Comparison of ENCODE assay signal across 8 mouse cellular contexts in the genomic region with DNA sequence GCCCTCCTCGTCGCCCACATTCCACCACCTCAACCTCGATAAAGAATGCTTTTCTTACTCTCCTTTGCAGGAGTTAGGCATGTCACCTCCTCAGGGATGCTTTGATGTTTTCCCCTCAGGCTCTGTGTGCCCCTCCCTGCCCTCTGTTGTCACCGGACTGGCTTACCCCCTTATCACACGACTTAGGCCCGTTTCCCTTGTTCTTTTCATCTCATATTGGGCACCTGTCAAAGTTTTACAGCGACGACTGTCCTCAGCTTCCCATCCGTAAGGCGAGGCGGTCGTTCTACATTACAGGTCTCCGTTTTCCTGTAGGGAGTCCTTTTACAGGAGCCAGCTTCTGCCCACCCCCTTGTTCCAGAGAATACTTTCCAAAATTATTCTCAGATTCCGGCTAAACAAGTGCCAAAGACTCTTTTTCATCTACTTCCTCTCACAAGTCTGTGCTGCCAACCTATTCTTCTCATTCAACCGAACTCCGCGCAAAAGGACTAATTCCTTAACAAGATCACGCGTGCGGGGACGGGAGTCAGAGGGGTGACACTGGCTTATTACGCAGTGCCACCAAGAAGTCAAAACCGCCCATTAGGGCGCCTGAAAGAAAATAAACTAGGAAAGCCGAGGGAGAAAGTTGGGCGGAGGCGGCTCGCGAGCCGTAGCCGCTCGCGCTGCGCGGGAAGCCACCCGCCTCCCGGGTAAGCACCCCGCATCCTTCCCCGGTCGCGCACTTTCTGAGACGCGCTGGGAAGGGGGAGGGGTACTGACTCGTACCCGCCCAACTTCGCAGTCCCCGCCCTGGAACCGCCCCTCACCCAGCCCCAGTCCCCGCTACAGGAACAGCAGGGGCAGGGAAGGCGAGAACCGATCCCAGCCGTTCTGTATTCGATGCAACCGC. TPM values are rescaled to one million over a fixed set of nuclear protein-coding genes. Genes with fewer than 3 reads are reported as not detected.
DNase-seq lines count a peak whose midpoint lies in the region; ATAC-seq and TF ChIP-seq lines count a peak whose summit lies in the region.

No protein-coding gene starts in this region.

- peaks cover 8% of the 10 kb centered on the region for H3K4me1 ChIP-seq in kidney, embryonic 14.5 days (ENCODE audit: control insufficient read depth, insufficient read depth, low read length)
- H3K4me1 ChIP-seq in midbrain, embryonic 14.5 days (ENCODE audit: control insufficient read depth, insufficient read depth, low read length) = peaks cover 20% of the 10 kb centered on the region; the same call in 1 of the 2 replicates

- H3K9ac ChIP-seq in kidney, embryonic 14.5 days (ENCODE audit: low read depth, low read length) = peak overlapping the region; percentile 59
- peak overlapping the region; percentile 49 for H3K9ac ChIP-seq in midbrain, embryonic 14.5 days (replicated peaks; ENCODE audit: low read length)

- no peak for DNase-seq in layer of hippocampus, adult 2 months (ENCODE audit: low spot score in 2 of 2)
- DNase-seq in layer of hippocampus, postnatal 14 days (ENCODE audit: low spot score in 2 of 2) = no peak
- DNase-seq in MEL-GATA-1-ER (ENCODE audit: extremely low read depth, low read depth) = peak; percentile 58
- DNase-seq in midbrain, embryonic 14.5 days = peak; percentile 86
- DNase-seq in left cerebral cortex, postnatal 25 days (ENCODE audit: low spot score in 2 of 2) = no peak
- DNase-seq in gastrocnemius, postnatal 14 days = no peak

- intact Hi-C loops in left cerebral cortex, postnatal 25 days (cut with DNase I) = loop anchor here (5.0 kb wide), 1 partner anchor 64 kb away; no protein-coding TSS in a partner anchor
- intact Hi-C loops in gastrocnemius, postnatal 14 days (cut with DNase I; ENCODE audit: low total_unique reads) = loop anchor here (10.0 kb wide), 1 partner anchor 72 kb away; no protein-coding TSS in a partner anchor

- 0 out of 2 replicates have a peak, but pooled peaks cover 2% of the 10 kb centered on the region for H3K36me3 ChIP-seq in kidney, embryonic 14.5 days (ENCODE audit: control insufficient read depth, insufficient read depth, low read length)
- no peaks in the 10 kb centered on the region for H3K36me3 ChIP-seq in midbrain, embryonic 14.5 days (ENCODE audit: control insufficient read depth, insufficient read depth, low read length)

- peaks cover 24% of the 10 kb centered on the region for H3K27me3 ChIP-seq in kidney, embryonic 14.5 days (ENCODE audit: control insufficient read depth, insufficient read depth, low read length)
- H3K27me3 ChIP-seq in midbrain, embryonic 14.5 days (ENCODE audit: control insufficient read depth, insufficient read depth, low read length) = peaks cover 47% of the 10 kb centered on the region

- H3K4me2 ChIP-seq in kidney, embryonic 14.5 days (replicated peaks; ENCODE audit: low read depth, low read length) = peak overlapping the region; percentile 83
- H3K4me2 ChIP-seq in midbrain, embryonic 14.5 days (ENCODE audit: low read length) = peak overlapping the region; percentile 58

- 1% methylated on average over 54 of the region's 54 CpGs for WGBS in kidney, embryonic 14.5 days
- WGBS in midbrain, embryonic 14.5 days = under 1% methylated on average over 52 of the region's 54 CpGs

- peak; percentile 75 for ATAC-seq in erythroblast, adult 5-6 weeks (replicated peaks; ENCODE audit: low FRiP score, poor library complexity, severe bottlenecking)
- peak; percentile 89 for ATAC-seq in kidney, embryonic 14.5 days (ENCODE audit: low FRiP score, low TSS enrichment)
- peak; percentile 87 for ATAC-seq in midbrain, embryonic 14.5 days (ENCODE audit: low FRiP score, low TSS enrichment)

- H3K27ac ChIP-seq in layer of hippocampus, adult 2 months = peak overlapping the region; percentile 93
- H3K27ac ChIP-seq in kidney, embryonic 14.5 days (ENCODE audit: low read depth, low read length) = peak overlapping the region; percentile 72
- peak overlapping the region; percentile 70 for H3K27ac ChIP-seq in midbrain, embryonic 14.5 days (replicated peaks; ENCODE audit: low read depth, low read length)

- no peak for TF ChIP-seq CTCF in layer of hippocampus, adult 2 months (conservative IDR thresholded peaks at IDR 0.05)

- peak overlapping the region; percentile 87 for H3K4me3 ChIP-seq in layer of hippocampus, adult 2 months
- H3K4me3 ChIP-seq in kidney, embryonic 14.5 days (ENCODE audit: low read length) = peak overlapping the region; percentile 56
- H3K4me3 ChIP-seq in midbrain, embryonic 14.5 days (replicated peaks; ENCODE audit: low read depth, low read length) = peak overlapping the region; percentile 54

- H3K9me3 ChIP-seq in kidney, embryonic 14.5 days (ENCODE audit: control insufficient read depth, low read length) = no peaks in the 10 kb centered on the region
- H3K9me3 ChIP-seq in midbrain, embryonic 14.5 days (ENCODE audit: control insufficient read depth, low read length) = no peaks in the 10 kb centered on the region

RNA-seq across cellular contexts. Expression of a gene that starts 0.7 kb away (rescaled TPM):
- total RNA-seq in layer of hippocampus, adult 2 months (2021) = 100 to 1,000 TPM; 114 to 117 TPM
- total RNA-seq in layer of hippocampus, postnatal 14 days (2021) = 100 to 1,000 TPM; 109 to 128 TPM
- total RNA-seq in erythroblast, adult 5-6 weeks (2015; ENCODE audit: low replicate concordance) = 0.42 and 4.4 TPM in 2 replicates
- total RNA-seq in erythroblast, adult 5-6 weeks (2017; ENCODE audit: low replicate concordance) = 0.68 and 1.8 TPM in 2 replicates
- polyA plus RNA-seq in kidney, embryonic 14.5 days (2014; fragmentation: Nextera tagmentation; extraction: Ambion mirVana) = 5.4 and 7.7 TPM in 2 replicates
- 5.1 and 5.3 TPM in 2 replicates for polyA plus RNA-seq in midbrain, embryonic 14.5 days (2014; fragmentation: Nextera tagmentation; extraction: Ambion mirVana)
- 10 to 100 TPM; 61.3 to 67.4 TPM for total RNA-seq in left cerebral cortex, postnatal 25 days (2021)
- 10 to 100 TPM in 1 of 2 experiments, 1 to 10 TPM in 1; 8.7 to 12.7 TPM for total RNA-seq in gastrocnemius, postnatal 14 days (2021)

RNA-seq across cellular contexts. Expression of a gene that starts 14.1 kb away (rescaled TPM):
- total RNA-seq in layer of hippocampus, adult 2 months (2021) = 1 to 10 TPM; 1.9 TPM
- total RNA-seq in layer of hippocampus, postnatal 14 days (2021) = 1 to 10 TPM; 1.1 to 3.0 TPM
- total RNA-seq in erythroblast, adult 5-6 weeks (2015; ENCODE audit: low replicate concordance) = not detected in 2 replicates
- total RNA-seq in erythroblast, adult 5-6 weeks (2017; ENCODE audit: low replicate concordance) = not detected in 2 replicates
- 3.4 and 3.9 TPM in 2 replicates for polyA plus RNA-seq in kidney, embryonic 14.5 days (2014; fragmentation: Nextera tagmentation; extraction: Ambion mirVana)
- polyA plus RNA-seq in midbrain, embryonic 14.5 days (2014; fragmentation: Nextera tagmentation; extraction: Ambion mirVana) = 0.34 and 0.50 TPM in 2 replicates
- 1 to 10 TPM in 1 of 2 experiments, under 1 TPM in 1; 0.39 to 1.3 TPM for total RNA-seq in left cerebral cortex, postnatal 25 days (2021)
- under 1 TPM; 0.31 to 0.51 TPM for total RNA-seq in gastrocnemius, postnatal 14 days (2021)

RNA-seq across cellular contexts. Expression of a gene that starts 33.2 kb away (rescaled TPM):
- 1 to 10 TPM; 7.2 to 8.3 TPM for total RNA-seq in layer of hippocampus, adult 2 months (2021)
- 1 to 10 TPM; 7.0 TPM for total RNA-seq in layer of hippocampus, postnatal 14 days (2021)
- 4.6 and 4.8 TPM in 2 replicates for total RNA-seq in erythroblast, adult 5-6 weeks (2015; ENCODE audit: low replicate concordance)
- total RNA-seq in erythroblast, adult 5-6 weeks (2017; ENCODE audit: low replicate concordance) = 4.0 and 5.6 TPM in 2 replicates
- polyA plus RNA-seq in kidney, embryonic 14.5 days (2014; fragmentation: Nextera tagmentation; extraction: Ambion mirVana) = 8.3 and 12.5 TPM in 2 replicates
- 3.2 and 4.2 TPM in 2 replicates for polyA plus RNA-seq in midbrain, embryonic 14.5 days (2014; fragmentation: Nextera tagmentation; extraction: Ambion mirVana)
- 1 to 10 TPM; 5.3 to 5.4 TPM for total RNA-seq in left cerebral cortex, postnatal 25 days (2021)
- 1 to 10 TPM; 4.3 to 4.4 TPM for total RNA-seq in gastrocnemius, postnatal 14 days (2021)

RNA-seq across cellular contexts. Expression of a gene that starts 33.8 kb away (rescaled TPM):
- total RNA-seq in layer of hippocampus, adult 2 months (2021) = 10 to 100 TPM; 17.6 to 23.6 TPM
- total RNA-seq in layer of hippocampus, postnatal 14 days (2021) = 10 to 100 TPM; 19.2 to 22.2 TPM
- 6.1 and 19.2 TPM in 2 replicates for total RNA-seq in erythroblast, adult 5-6 weeks (2015; ENCODE audit: low replicate concordance)
- 1.3 and 4.6 TPM in 2 replicates for total RNA-seq in erythroblast, adult 5-6 weeks (2017; ENCODE audit: low replicate concordance)
- 19.9 and 20.5 TPM in 2 replicates for polyA plus RNA-seq in kidney, embryonic 14.5 days (2014; fragmentation: Nextera tagmentation; extraction: Ambion mirVana)
- 17.0 and 18.2 TPM in 2 replicates for polyA plus RNA-seq in midbrain, embryonic 14.5 days (2014; fragmentation: Nextera tagmentation; extraction: Ambion mirVana)
- total RNA-seq in left cerebral cortex, postnatal 25 days (2021) = 10 to 100 TPM; 19.4 to 20.5 TPM
- 1 to 10 TPM; 7.8 to 8.7 TPM for total RNA-seq in gastrocnemius, postnatal 14 days (2021)

Comparison
In these comparisons a context has a peak if more than half of its experiments do, and no peak if none do; other contexts are left out.
1. DNase-seq: peak in MEL-GATA-1-ER (single experiment) and midbrain, embryonic 14.5 days (single experiment); none in layer of hippocampus, adult 2 months (0 of 2), layer of hippocampus, postnatal 14 days (0 of 2), left cerebral cortex, postnatal 25 days (0 of 2) and gastrocnemius, postnatal 14 days (single experiment).
2. RNA of a gene that starts 0.7 kb away (total RNA-seq): 109 to 128 TPM in layer of hippocampus, postnatal 14 days, 114 to 117 TPM in layer of hippocampus, adult 2 months and 61.3 to 67.4 TPM in left cerebral cortex, postnatal 25 days; 8.7 to 12.7 TPM in gastrocnemius, postnatal 14 days and 0.42 to 4.4 TPM in erythroblast, adult 5-6 weeks; every median in the first group is over 4 times any median in the second.
3. Peak in every context shown above with its lines, with median percentiles within 50 percentile points of each other: H3K27ac ChIP-seq, H3K4me3 ChIP-seq and ATAC-seq.